Mouse (Mus musculus) heart, adult 2 months (tissue): ENCODE measurements at regions not wholly inside any gene's neighbourhood (a gene's known extent, or its start where the extent isn't known, plus 50 kb on each side); places are given as distances from the start of the nearest gene placed in this dataset.

Source experiments
- CTCF ChIP-seq: fragments of 200-600 bp; IDR thresholded peaks from 2 replicates; pipeline ENCODE4 v1.8.1; 2022; ENCODE audit warnings: antibody characterized with exemption, mild to moderate bottlenecking, moderate library complexity
- EP300 ChIP-seq: fragments of 200-500 bp; IDR thresholded peaks from 2 replicates; pipeline ENCODE4 v1.6.1; 2011; ENCODE audit warnings: low read depth, low read length, control low read depth; ENCODE audit not compliant: insufficient read depth
- POLR2A ChIP-seq: fragments of 200-500 bp; IDR thresholded peaks from 2 replicates; pipeline ENCODE4 v1.6.1; 2011; ENCODE audit warnings: mild to moderate bottlenecking, low read depth, low read length, control low read depth; ENCODE audit not compliant: insufficient read depth

DNA sequence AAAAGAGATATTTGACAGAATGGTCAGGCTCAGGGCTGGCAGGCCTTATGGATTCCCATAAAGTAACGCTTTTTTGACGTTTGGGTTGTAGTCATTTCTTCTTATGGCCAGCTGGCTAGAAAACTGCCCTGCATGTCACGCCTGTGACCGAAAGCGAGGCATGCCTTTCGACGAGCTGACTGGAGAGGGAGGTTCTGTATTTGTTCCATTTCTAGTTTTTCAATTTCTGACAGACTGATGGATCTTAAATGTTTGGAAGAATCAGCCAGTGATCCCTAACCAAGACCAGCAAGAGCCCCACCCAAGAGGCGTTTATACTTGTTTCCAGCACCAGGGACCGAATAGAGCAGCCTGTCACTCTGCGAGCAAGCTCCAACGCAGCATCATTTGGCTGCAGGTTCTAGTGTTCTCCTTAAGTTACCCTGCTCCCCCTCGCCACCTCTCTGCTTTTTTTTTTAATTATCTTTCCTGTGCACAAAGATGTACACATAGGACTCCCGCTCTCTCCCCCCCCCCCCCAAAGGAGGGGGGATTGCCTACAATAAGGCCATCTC, 243.2 kb upstream of the Gm6793 start:
- no peak for TF ChIP-seq CTCF
- no peak for TF ChIP-seq POLR2A
- no peak for TF ChIP-seq EP300
